ENCODE assay signal across 11 mouse cellular contexts in genomic region chr5:121206540-121206939, GRCm38 (mm10). TPM values are rescaled to one million over a fixed set of nuclear protein-coding genes. Genes with fewer than 3 reads are reported as not detected.
DNase-seq lines count a peak whose midpoint lies in the region; ATAC-seq and TF ChIP-seq lines count a peak whose summit lies in the region.
"Had no signal": no experiment of that assay in that cellular context is flagged by ENCODE, and none has a peak within 500 bp of the region (broad histone marks: within the 10 kb centered on the region; RNA-seq: fewer than 3 reads in every experiment).

No protein-coding gene starts in this region.

- TF ChIP-seq CTCF in heart, adult 2 months (IDR thresholded peaks at IDR 0.05), result no peak

- intact Hi-C loops in heart, adult 2 months (cut with DNase I), result no loop called here

- peak overlapping the region; percentile 89 for H3K4me3 ChIP-seq in heart, embryonic 10.5 days
- no peak overlapping the region for H3K4me3 ChIP-seq in heart, adult 2 months
- H3K4me3 ChIP-seq in lung, embryonic 16.5 days (ENCODE audit: low read length), result no peak overlapping the region
- H3K4me3 ChIP-seq in embryonic facial prominence, embryonic 15.5 days (replicated peaks), result peak overlapping the region; percentile 89
- H3K4me3 ChIP-seq in myocyte, result peak overlapping the region; percentile 95

- H3K4me1 ChIP-seq in heart, embryonic 10.5 days, result peaks cover 22% of the 10 kb centered on the region
- H3K4me1 ChIP-seq in heart, adult 2 months (ENCODE audit: control insufficient read depth, insufficient read depth, low read length), result peaks cover 3% of the 10 kb centered on the region
- peaks cover 19% of the 10 kb centered on the region for H3K4me1 ChIP-seq in lung, embryonic 16.5 days (replicated peaks; ENCODE audit: control insufficient read depth, insufficient read depth, low read length)
- H3K4me1 ChIP-seq in embryonic facial prominence, embryonic 15.5 days, result peaks cover 26% of the 10 kb centered on the region

- peaks cover 60% of the 10 kb centered on the region for H3K36me3 ChIP-seq in heart, embryonic 10.5 days
- peaks cover 7% of the 10 kb centered on the region for H3K36me3 ChIP-seq in heart, adult 2 months (ENCODE audit: control insufficient read depth, insufficient read depth, low read length)
- H3K36me3 ChIP-seq in lung, embryonic 16.5 days (ENCODE audit: control insufficient read depth, insufficient read depth, low read length), result peaks cover 43% of the 10 kb centered on the region
- H3K36me3 ChIP-seq in embryonic facial prominence, embryonic 15.5 days, result peaks cover 59% of the 10 kb centered on the region
- peaks cover 55% of the 10 kb centered on the region for H3K36me3 ChIP-seq in myocyte (ENCODE audit: control insufficient read depth, insufficient read depth)

- 84% methylated on average over 9 of the region's 9 CpGs for WGBS in heart, embryonic 10.5 days
- 61% methylated on average over 9 of the region's 9 CpGs for WGBS in heart, adult 2 months
- 67% methylated on average over 9 of the region's 9 CpGs for WGBS in lung, embryonic 16.5 days
- WGBS in embryonic facial prominence, embryonic 15.5 days, result 67% methylated on average over 9 of the region's 9 CpGs

- DNase-seq in heart, embryonic 10.5 days (ENCODE audit: low spot score), result peak; percentile 72
- DNase-seq in heart, adult 2 months, result no peak
- no peak for DNase-seq in lung, postnatal 10 days
- no peak for DNase-seq in cerebellum, postnatal 10 days
- DNase-seq: adrenal gland, adult 8-10 months; cerebellum, adult 2 months; heart, postnatal 10 days had no signal

- H3K79me2 ChIP-seq in heart, adult 2 months (replicated peaks; ENCODE audit: control insufficient read depth, insufficient read depth, low read length), result no peaks in the 10 kb centered on the region
- peaks cover 36% of the 10 kb centered on the region for H3K79me2 ChIP-seq in myocyte (ENCODE audit: control insufficient read depth, insufficient read depth)

- H3K4me2 ChIP-seq in lung, embryonic 16.5 days (ENCODE audit: low read depth, low read length), result peak overlapping the region; percentile 79; the same call in 1 of the 2 replicates
- H3K4me2 ChIP-seq in embryonic facial prominence, embryonic 15.5 days (replicated peaks), result peak overlapping the region; percentile 56; the same call in 1 of the 2 replicates
- H3K4me2 ChIP-seq in myocyte (ENCODE audit: low read depth), result peak overlapping the region; percentile 76

- no peak for ATAC-seq in lung, embryonic 16.5 days (ENCODE audit: low read depth)
- ATAC-seq in embryonic facial prominence, embryonic 15.5 days (ENCODE audit: insufficient number of reproducible peaks, low FRiP score, low TSS enrichment, low read depth), result no peak
- no peak for ATAC-seq in megakaryocyte-erythroid progenitor cell, adult 5-6 weeks (replicated peaks; ENCODE audit: low FRiP score, low TSS enrichment, poor library complexity, severe bottlenecking)

- H3K9me3 ChIP-seq in heart, embryonic 10.5 days, result no peaks in the 10 kb centered on the region
- no peaks in the 10 kb centered on the region for H3K9me3 ChIP-seq in lung, embryonic 16.5 days (ENCODE audit: control insufficient read depth, low read length)
- no peaks in the 10 kb centered on the region for H3K9me3 ChIP-seq in embryonic facial prominence, embryonic 15.5 days (replicated peaks)

- TF ChIP-seq POLR2A in heart, adult 2 months (IDR thresholded peaks at IDR 0.05; ENCODE audit: insufficient read depth, low read depth, low read length), result no peak
- peak; percentile 31 for TF ChIP-seq POLR2A in myocyte (IDR thresholded peaks at IDR 0.05; ENCODE audit: insufficient read length, low read depth)

- no peaks in the 10 kb centered on the region for H3K27me3 ChIP-seq in heart, embryonic 10.5 days (ENCODE audit: insufficient read depth, poor library complexity, severe bottlenecking)
- no peaks in the 10 kb centered on the region for H3K27me3 ChIP-seq in heart, adult 2 months (ENCODE audit: control insufficient read depth, insufficient read depth, low read length)
- no peaks in the 10 kb centered on the region for H3K27me3 ChIP-seq in lung, embryonic 16.5 days (ENCODE audit: control insufficient read depth, insufficient read depth, low read depth, low read length)
- H3K27me3 ChIP-seq in embryonic facial prominence, embryonic 15.5 days, result no peaks in the 10 kb centered on the region
- no peaks in the 10 kb centered on the region for H3K27me3 ChIP-seq in myocyte (ENCODE audit: control insufficient read depth, insufficient read depth, insufficient read length)

- TF ChIP-seq EP300 in heart, adult 2 months (IDR thresholded peaks at IDR 0.05; ENCODE audit: insufficient read depth, low read depth, low read length), result no peak

- no peak overlapping the region for H3K27ac ChIP-seq in heart, embryonic 10.5 days
- H3K27ac ChIP-seq in heart, adult 2 months, result no peak overlapping the region
- H3K27ac ChIP-seq in lung, embryonic 16.5 days (ENCODE audit: low read length), result no peak overlapping the region
- no peak overlapping the region for H3K27ac ChIP-seq in embryonic facial prominence, embryonic 15.5 days (replicated peaks)

- no peak overlapping the region for H3K9ac ChIP-seq in heart, adult 2 months (ENCODE audit: low read depth, low read length)
- 0 out of 2 replicates have a peak overlapping the region, but pooled peaks have one; percentile 99 for H3K9ac ChIP-seq in lung, embryonic 16.5 days (ENCODE audit: low read length)
- no peak overlapping the region for H3K9ac ChIP-seq in embryonic facial prominence, embryonic 15.5 days

- no peak overlapping the region for H3ac ChIP-seq in myocyte (ENCODE audit: control insufficient read depth, insufficient read length)

TF ChIP-seq in myocyte, 11 proteins besides CTCF, POLR2A, EP300 and RAD21:
- TF ChIP-seq SRF (IDR thresholded peaks at IDR 0.05; ENCODE audit: control insufficient read depth, insufficient read length, low read depth) (no peak), TCF3 (IDR thresholded peaks at IDR 0.05; ENCODE audit: insufficient read length, low read depth) (no peak), TCF12 (IDR thresholded peaks at IDR 0.05; ENCODE audit: insufficient read depth, poor library complexity, severe bottlenecking) (no peak), USF1 (IDR thresholded peaks at IDR 0.05; ENCODE audit: low read depth) (no peak), MYOG (IDR thresholded peaks at IDR 0.05; ENCODE audit: control insufficient read depth in 1 of 3, insufficient read depth in 1 of 3, insufficient read length in 2 of 3, low read depth in 2 of 3) (no peak), MYOD1 (IDR thresholded peaks at IDR 0.05; ENCODE audit: control insufficient read depth in 1 of 3, insufficient read length in 2 of 3, low read depth in 2 of 3) (no peak), REST (IDR thresholded peaks at IDR 0.05; ENCODE audit: insufficient read depth, insufficient read length) (no peak), CEBPB (IDR thresholded peaks at IDR 0.05; ENCODE audit: insufficient read depth, poor library complexity, severe bottlenecking) (no peak), E2F4 (IDR thresholded peaks at IDR 0.05; ENCODE audit: insufficient read depth) (no peak), POLR2AphosphoS2 (IDR thresholded peaks at IDR 0.05; ENCODE audit: insufficient read length, low read depth) (no peak), MAX (IDR thresholded peaks at IDR 0.05; ENCODE audit: low read depth) (no peak)

RNA-seq across cellular contexts. Expression of gene Rpl6, which starts 2.3 kb away (rescaled TPM):
- 463 and 580 TPM in 2 replicates for polyA plus RNA-seq in heart, embryonic 10.5 days (2016; fragmentation: Nextera tagmentation; extraction: Ambion mirVana)
- 100 to 1,000 TPM; 482 to 571 TPM for total RNA-seq in heart, adult 2 months (2021)
- 168 and 230 TPM in 2 replicates for polyA plus RNA-seq in heart, adult 2 months (2012; rRNA removed)
- 554 and 590 TPM in 2 replicates for polyA plus RNA-seq in lung, embryonic 16.5 days (2015; fragmentation: Nextera tagmentation; extraction: Ambion mirVana)
- polyA plus RNA-seq in embryonic facial prominence, embryonic 15.5 days (2015; fragmentation: Nextera tagmentation; extraction: Ambion mirVana), result 610 and 617 TPM in 2 replicates
- polyA plus RNA-seq in myocyte (2012; fragmentation: generic; extraction: Trizol), result 1,361 TPM
- 2,340 and 2,677 TPM in 2 replicates for total RNA-seq in megakaryocyte-erythroid progenitor cell, adult 5-6 weeks (2014; fragmentation: Nextera tagmentation)
- 1,622 and 1,735 TPM in 2 replicates for total RNA-seq in megakaryocyte-erythroid progenitor cell, adult 5-6 weeks (2017)

RNA-seq across cellular contexts. Expression of gene Hectd4, which starts 13.5 kb away (rescaled TPM):
- polyA plus RNA-seq in heart, embryonic 10.5 days (2016; fragmentation: Nextera tagmentation; extraction: Ambion mirVana), result 3.9 and 4.8 TPM in 2 replicates
- total RNA-seq in heart, adult 2 months (2021), result 10 to 100 TPM; 22.6 to 23.1 TPM
- polyA plus RNA-seq in heart, adult 2 months (2012; rRNA removed), result 9.8 and 13.8 TPM in 2 replicates
- 2.7 and 3.8 TPM in 2 replicates for polyA plus RNA-seq in lung, embryonic 16.5 days (2015; fragmentation: Nextera tagmentation; extraction: Ambion mirVana)
- 5.5 and 5.7 TPM in 2 replicates for polyA plus RNA-seq in embryonic facial prominence, embryonic 15.5 days (2015; fragmentation: Nextera tagmentation; extraction: Ambion mirVana)
- polyA plus RNA-seq in myocyte (2012; fragmentation: generic; extraction: Trizol), result 6.6 TPM
- 53.9 and 71.9 TPM in 2 replicates for total RNA-seq in megakaryocyte-erythroid progenitor cell, adult 5-6 weeks (2014; fragmentation: Nextera tagmentation)
- 10.1 and 25.7 TPM in 2 replicates for total RNA-seq in megakaryocyte-erythroid progenitor cell, adult 5-6 weeks (2017)

RNA-seq across cellular contexts. Expression of gene Ptpn11, which starts 15.3 kb away (rescaled TPM):
- 27.2 and 27.8 TPM in 2 replicates for polyA plus RNA-seq in heart, embryonic 10.5 days (2016; fragmentation: Nextera tagmentation; extraction: Ambion mirVana)
- 100 to 1,000 TPM; 159 to 205 TPM for total RNA-seq in heart, adult 2 months (2021)
- 50.7 and 91.1 TPM in 2 replicates for polyA plus RNA-seq in heart, adult 2 months (2012; rRNA removed)
- 17.3 and 18.0 TPM in 2 replicates for polyA plus RNA-seq in lung, embryonic 16.5 days (2015; fragmentation: Nextera tagmentation; extraction: Ambion mirVana)
- 21.1 and 24.3 TPM in 2 replicates for polyA plus RNA-seq in embryonic facial prominence, embryonic 15.5 days (2015; fragmentation: Nextera tagmentation; extraction: Ambion mirVana)
- polyA plus RNA-seq in myocyte (2012; fragmentation: generic; extraction: Trizol), result 78.7 TPM
- total RNA-seq in megakaryocyte-erythroid progenitor cell, adult 5-6 weeks (2014; fragmentation: Nextera tagmentation), result 38.2 and 44.4 TPM in 2 replicates
- 44.2 and 48.6 TPM in 2 replicates for total RNA-seq in megakaryocyte-erythroid progenitor cell, adult 5-6 weeks (2017)

Comparison
In these comparisons a context has a peak if more than half of its experiments do, and no peak if none do; other contexts are left out.
1. H3K4me3 ChIP-seq: peak in heart, embryonic 10.5 days (single experiment), embryonic facial prominence, embryonic 15.5 days (single experiment) and myocyte (single experiment); none in heart, adult 2 months (single experiment) and lung, embryonic 16.5 days (single experiment).
2. Peak in every context shown above with its lines, with median percentiles within 50 percentile points of each other: H3K4me2 ChIP-seq.